Mouse (Mus musculus) limb, embryonic 11.5 days (tissue): ENCODE measurements around the gene Selenov. TPM values are rescaled to one million over a fixed set of nuclear protein-coding genes. Genes with fewer than 3 reads are reported as not detected.
A peak's percentile ranks its signal among the peaks of the same experiment; 100 is the strongest.

Experiments used
- ATAC-seq: fragments of 200-750 bp; cut with Nextera tagmentation; 2 replicates; pipeline ENCODE4 v1.8.0; 2017; ENCODE audit warnings: low read depth; ENCODE audit not compliant: insufficient number of reproducible peaks, low FRiP score, low TSS enrichment
- DNase-seq: peaks from one replicate; pipeline ENCODE4 v3.0.0-alpha.2; 2015; ENCODE audit warnings: low spot score
- H3K27ac ChIP-seq: fragments of 300-500 bp; sonication (generic); replicated peaks from 2 replicates; pipeline ENCODE4 v1.5.1; 2014; ENCODE audit warnings: low read depth, mild to moderate bottlenecking, low read length
- H3K27me3 ChIP-seq: fragments of 300-500 bp; sonication (generic); 2 replicates; pipeline ENCODE4 v1.6.1; 2014; ENCODE audit warnings: mild to moderate bottlenecking, low read length, mixed read lengths; ENCODE audit not compliant: control insufficient read depth, insufficient read depth
- H3K36me3 ChIP-seq: fragments of 300-500 bp; sonication (generic); 2 replicates; pipeline ENCODE4 v1.6.1; 2014; ENCODE audit warnings: mild to moderate bottlenecking, low read length, moderate library complexity, mixed read lengths; ENCODE audit not compliant: control insufficient read depth, insufficient read depth
- H3K4me1 ChIP-seq: fragments of 300-500 bp; sonication (generic); 2 replicates; pipeline ENCODE4 v1.6.1; 2014; ENCODE audit warnings: low read length, mixed read lengths; ENCODE audit not compliant: control insufficient read depth, insufficient read depth
- H3K4me2 ChIP-seq: fragments of 300-500 bp; sonication (generic); 2 replicates; pipeline ENCODE4 v1.6.1; 2014; ENCODE audit warnings: low read depth, mild to moderate bottlenecking, moderate library complexity; ENCODE audit not compliant: severe bottlenecking
- H3K4me3 ChIP-seq: fragments of 300-500 bp; sonication (generic); 2 replicates; pipeline ENCODE4 v1.5.1; 2014; ENCODE audit warnings: low read depth, low read length
- H3K9ac ChIP-seq: fragments of 300-500 bp; sonication (generic); 2 replicates; pipeline ENCODE4 v1.6.1; 2014; ENCODE audit warnings: mild to moderate bottlenecking, low read length
- H3K9me3 ChIP-seq: fragments of 300-500 bp; sonication (generic); 2 replicates; pipeline ENCODE4 v1.6.1; 2016; ENCODE audit warnings: low read length; ENCODE audit not compliant: control insufficient read depth
- WGBS: fragments of 180-500 bp; shearing (Covaris S2); extraction: QIAGEN DNeasy Blood & Tissue Kit; methylation state at CpG from one replicate; pipeline ENCODE4 v1.1.7; 2014; 5-methylcytosine and 5-hydroxymethylcytosine counted together
- polyA plus RNA-seq: library from polyadenylated mRNA; unstranded; fragments of >200 nt; fragmentation: Nextera tagmentation; extraction: Ambion mirVana; gene quantifications from 2 replicates; pipeline ENCODE4 v1.2.1, GENCODE M21; 2014

Selenov gene
- polyA plus RNA-seq, 1 experiment from 2014 or later, result not detected

GRCm38 (mm10) chr7:28325293-28325692 lies 34.3 kb upstream of the Selenov start:
- DNase-seq (no peak), ATAC-seq (no peak)
- Histone ChIP-seq H3K9me3 (no peaks in the 10 kb centered on the region), H3K4me1 (no peaks in the 10 kb centered on the region), H3K9ac (no peak overlapping the region), H3K36me3 (peaks cover 48% of the 10 kb centered on the region), H3K27ac (no peak overlapping the region), H3K4me3 (no peak overlapping the region), H3K27me3 (no peaks in the 10 kb centered on the region), H3K4me2 (no peak overlapping the region)
- 96% methylated on average over 8 of the region's 8 CpGs for WGBS

GRCm38 (mm10) chr7:28321974-28322720 lies 31.2 kb upstream of the Selenov start:
- Histone ChIP-seq H3K4me2 (no peak overlapping the region), H3K27me3 (no peaks in the 10 kb centered on the region), H3K9ac (no peak overlapping the region), H3K27ac (no peak overlapping the region), H3K4me1 (no peaks in the 10 kb centered on the region), H3K9me3 (no peaks in the 10 kb centered on the region), H3K4me3 (no peak overlapping the region), H3K36me3 (peaks cover 64% of the 10 kb centered on the region)
- no peak for ATAC-seq
- DNase-seq, result no peak
- WGBS, result 92% methylated on average over 15 of the region's 15 CpGs

- Histone ChIP-seq H3K4me1 (no peaks in the 10 kb centered on the region), H3K9me3 (no peaks in the 10 kb centered on the region), H3K9ac (no peak overlapping the region), H3K27me3 (no peaks in the 10 kb centered on the region), H3K4me2 (no peak overlapping the region), H3K4me3 (no peak overlapping the region), H3K27ac (no peak overlapping the region), H3K36me3 (peaks cover 68% of the 10 kb centered on the region)
- 95% methylated on average over 17 of the region's 17 CpGs for WGBS
- no peak for ATAC-seq
- no peak for DNase-seq
Observed at GRCm38 (mm10) chr7:28318714-28319113, 27.7 kb upstream of the Selenov start.

- ATAC-seq, result no peak
- Histone ChIP-seq H3K9me3 (no peaks in the 10 kb centered on the region), H3K4me1 (no peaks in the 10 kb centered on the region), H3K4me3 (no peak overlapping the region), H3K4me2 (no peak overlapping the region), H3K27me3 (no peaks in the 10 kb centered on the region), H3K27ac (no peak overlapping the region), H3K36me3 (peaks cover 67% of the 10 kb centered on the region), H3K9ac (no peak overlapping the region)
- 90% methylated on average over 3 of the region's 3 CpGs for WGBS
- DNase-seq, result no peak
Observed at GRCm38 (mm10) chr7:28318036-28318435, 27.1 kb upstream of the Selenov start.

- H3K4me1 ChIP-seq, result peaks cover 7% of the 10 kb centered on the region; the same call in 1 of the 2 replicates
- H3K36me3 ChIP-seq, result peaks cover 32% of the 10 kb centered on the region
- DNase-seq, result peak; percentile 97
- H3K9ac ChIP-seq, result peak within 1 kb of the TSS; percentile 79
- peak within 1 kb of the TSS; percentile 85 for H3K4me2 ChIP-seq
- H3K4me3 ChIP-seq, result peak within 1 kb of the TSS; percentile 98
- no peaks in the 10 kb centered on the region for H3K9me3 ChIP-seq
- H3K27me3 ChIP-seq, result no peaks in the 10 kb centered on the region
- H3K27ac ChIP-seq, result no peak within 1 kb of the TSS
- ATAC-seq, result peak; percentile 97
- under 1% methylated on average over 45 of the region's 45 CpGs for WGBS
Observed at GRCm38 (mm10) chr7:28311926-28312543, 21.0 kb upstream of the Selenov start, which contains the start of gene Timm50. TSS of gene Timm50 (minus strand) at chr7:28312072.

- H3K4me3 ChIP-seq, result peak overlapping the region; percentile 98
- DNase-seq, result no peak
Observed at GRCm38 (mm10) chr7:28311151-28311925, 20.4 kb upstream of the Selenov start.

GRCm38 (mm10) chr7:28309737-28310136 lies 18.8 kb upstream of the Selenov start:
- no peak overlapping the region for H3K27ac ChIP-seq

More at GRCm38 (mm10) chr7:28311151-28311925, 20.4 kb upstream of the Selenov start:
- Histone ChIP-seq H3K27me3 (no peaks in the 10 kb centered on the region), H3K4me1 (peaks cover 7% of the 10 kb centered on the region; the same call in 1 of the 2 replicates), H3K9ac (peak overlapping the region; percentile 79), H3K4me2 (peak overlapping the region; percentile 85), H3K36me3 (peaks cover 33% of the 10 kb centered on the region), H3K27ac (no peak overlapping the region), H3K9me3 (no peaks in the 10 kb centered on the region)
- ATAC-seq, result peak; percentile 55
- WGBS, result 5% methylated on average over 35 of the region's 35 CpGs

GRCm38 (mm10) chr7:28306216-28306615 lies 15.2 kb upstream of the Selenov start:
- Histone ChIP-seq H3K4me2 (no peak overlapping the region), H3K4me3 (no peak overlapping the region), H3K9me3 (no peaks in the 10 kb centered on the region), H3K27me3 (peaks cover 5% of the 10 kb centered on the region), H3K36me3 (peaks cover 32% of the 10 kb centered on the region), H3K4me1 (peaks cover 9% of the 10 kb centered on the region), H3K27ac (no peak overlapping the region), H3K9ac (no peak overlapping the region)
- 96% methylated on average over 8 of the region's 8 CpGs for WGBS
- DNase-seq (no peak), ATAC-seq (no peak)

More at GRCm38 (mm10) chr7:28309737-28310136, 18.8 kb upstream of the Selenov start:
- no peak overlapping the region for H3K4me2 ChIP-seq
- H3K27me3 ChIP-seq, result no peaks in the 10 kb centered on the region
- DNase-seq, result no peak
- H3K4me1 ChIP-seq, result peaks cover 7% of the 10 kb centered on the region; the same call in 1 of the 2 replicates
- no peak overlapping the region for H3K4me3 ChIP-seq
- peaks cover 32% of the 10 kb centered on the region for H3K36me3 ChIP-seq
- no peaks in the 10 kb centered on the region for H3K9me3 ChIP-seq
- 36% methylated on average over 9 of the region's 9 CpGs for WGBS
- ATAC-seq, result no peak
- H3K9ac ChIP-seq, result no peak overlapping the region
